Mouse (Mus musculus) bone marrow, adult 2 months (tissue): Measurements from ENCODE around the gene Mobp.

ENCODE experiments used
- CTCF ChIP-seq: fragments of 200-500 bp; IDR thresholded peaks from 2 replicates; pipeline ENCODE4 v1.5.1; 2011; ENCODE audit warnings: low read length, control low read depth; ENCODE audit not compliant: control insufficient read depth, insufficient read depth
- POLR2A ChIP-seq: fragments of 200-500 bp; IDR thresholded peaks from 2 replicates; pipeline ENCODE4 v1.6.1; 2011; ENCODE audit warnings: low read depth, mild to moderate bottlenecking, control low read depth, low read length, borderline replicate concordance; ENCODE audit not compliant: control insufficient read depth

GRCm38 (mm10) chr9:120186856-120187255 is 37.3 kb downstream of the Mobp start:
- TF ChIP-seq CTCF (peak; percentile 36; the same call in 1 of the 2 replicates), POLR2A (no peak)
